Mouse (Mus musculus) myocyte (in vitro differentiated cells): Measurements from ENCODE around the gene Ptprg.

Experiments
- CEBPB ChIP-seq: IDR thresholded peaks from 2 replicates; pipeline ENCODE4 v1.6.1; 2011; ENCODE audit warnings: mild to moderate bottlenecking, moderate library complexity; ENCODE audit not compliant: poor library complexity, insufficient read depth, severe bottlenecking
- E2F4 ChIP-seq: IDR thresholded peaks from one replicate; pipeline ENCODE4 v1.6.1; 2011; ENCODE audit warnings: mild to moderate bottlenecking, control low read depth, moderate library complexity; ENCODE audit not compliant: insufficient read depth
- MAX ChIP-seq: IDR thresholded peaks from one replicate; pipeline ENCODE4 v1.6.1; 2011; ENCODE audit warnings: low read depth, mild to moderate bottlenecking, control low read depth
- MYOG ChIP-seq, 3 experiments: IDR thresholded peaks; one replicate each; pipeline ENCODE4 v1.6.1; 2011; ENCODE audit warnings: control low read depth in 2 of 3, low read depth in 2 of 3, mild to moderate bottlenecking in 2 of 3; ENCODE audit not compliant: insufficient read length in 2 of 3, control insufficient read depth in 1 of 3, insufficient read depth in 1 of 3
- POLR2A ChIP-seq: IDR thresholded peaks from one replicate; pipeline ENCODE4 v1.6.1; 2011; ENCODE audit warnings: low read depth, mild to moderate bottlenecking, control low read depth, moderate library complexity; ENCODE audit not compliant: insufficient read length
- TCF12 ChIP-seq: IDR thresholded peaks from one replicate; pipeline ENCODE4 v1.6.1; 2011; ENCODE audit warnings: mild to moderate bottlenecking, control low read depth; ENCODE audit not compliant: poor library complexity, insufficient read depth, severe bottlenecking
- USF1 ChIP-seq: IDR thresholded peaks from one replicate; pipeline ENCODE4 v1.6.1; 2011; ENCODE audit warnings: low read depth, mild to moderate bottlenecking, control low read depth, moderate library complexity

DNA sequence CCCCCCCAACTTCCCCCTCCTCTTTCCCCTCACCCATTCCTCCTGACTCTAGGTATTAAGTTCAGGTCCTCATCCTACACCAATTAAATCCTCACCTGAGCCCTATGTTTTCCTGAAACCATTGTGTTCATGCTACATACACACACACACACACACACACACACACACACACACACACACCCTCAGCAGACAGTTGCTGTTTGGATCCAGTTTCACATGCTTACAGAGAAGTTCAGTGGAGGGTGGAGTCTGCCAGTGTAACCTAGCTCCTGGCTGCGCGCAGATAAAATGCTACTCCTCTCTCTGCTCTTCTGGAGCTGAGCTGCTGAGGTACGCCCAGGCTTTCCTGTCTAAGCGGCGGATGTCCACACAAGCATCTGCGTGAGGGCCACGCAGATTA lies 209.7 kb downstream of the Ptprg start:
- TF ChIP-seq POLR2A (no peak), MYOG (IDR thresholded peaks at IDR 0.05; ENCODE audit: control insufficient read depth in 1 of 3, insufficient read depth in 1 of 3, insufficient read length in 2 of 3, low read depth in 2 of 3) (no peak), USF1 (no peak), MAX (no peak), E2F4 (no peak), TCF12 (no peak), CEBPB (no peak)
